Mouse (Mus musculus) lung, embryonic 16.5 days (tissue): ENCODE measurements around the gene Lrp5. TPM values are rescaled to one million over a fixed set of nuclear protein-coding genes. Genes with fewer than 3 reads are reported as not detected.

Experiments used
- ATAC-seq: fragments of 200-750 bp; cut with Nextera tagmentation; 2 replicates; pipeline ENCODE4 v1.8.0; 2017; ENCODE audit warnings: low read depth, mild to moderate bottlenecking, moderate library complexity
- H3K27ac ChIP-seq: fragments of 300-500 bp; sonication (generic); 2 replicates; pipeline ENCODE4 v1.5.1; 2014; ENCODE audit warnings: mild to moderate bottlenecking, control low read depth, low read length
- H3K27me3 ChIP-seq: fragments of 300-500 bp; sonication (generic); 2 replicates; pipeline ENCODE4 v1.6.1; 2014; ENCODE audit warnings: low read depth, low read length, mixed read lengths; ENCODE audit not compliant: control insufficient read depth, insufficient read depth
- H3K36me3 ChIP-seq: fragments of 300-500 bp; sonication (generic); 2 replicates; pipeline ENCODE4 v1.6.1; 2014; ENCODE audit warnings: low read length; ENCODE audit not compliant: control insufficient read depth, insufficient read depth
- H3K4me1 ChIP-seq: fragments of 300-500 bp; sonication (generic); replicated peaks from 2 replicates; pipeline ENCODE4 v1.6.1; 2014; ENCODE audit warnings: low read length, mixed read lengths; ENCODE audit not compliant: control insufficient read depth, insufficient read depth
- H3K4me2 ChIP-seq: fragments of 300-500 bp; sonication (generic); 2 replicates; pipeline ENCODE4 v1.6.1; 2014; ENCODE audit warnings: low read depth, low read length, control low read depth
- H3K4me3 ChIP-seq: fragments of 300-500 bp; sonication (generic); 2 replicates; pipeline ENCODE4 v1.5.1; 2014; ENCODE audit warnings: mild to moderate bottlenecking, low read length, control low read depth
- H3K9ac ChIP-seq: fragments of 300-500 bp; sonication (generic); 2 replicates; pipeline ENCODE4 v1.6.1; 2014; ENCODE audit warnings: low read length, control low read depth
- H3K9me3 ChIP-seq: fragments of 300-500 bp; sonication (generic); 2 replicates; pipeline ENCODE4 v1.6.1; 2016; ENCODE audit warnings: low read length; ENCODE audit not compliant: control insufficient read depth
- WGBS: fragments of 180-500 bp; shearing (Covaris S2); extraction: QIAGEN DNeasy Blood & Tissue Kit; methylation state at CpG from one replicate; pipeline ENCODE4 v1.1.7; 2014; 5-methylcytosine and 5-hydroxymethylcytosine counted together
- polyA plus RNA-seq: library from polyadenylated mRNA; unstranded; fragments of >200 nt; fragmentation: Nextera tagmentation; extraction: Ambion mirVana; gene quantifications from 2 replicates; pipeline ENCODE4 v1.2.1, GENCODE M21; 2015

The Lrp5 gene
- polyA plus RNA-seq, 1 experiment from 2014 or later, result 7.8 TPM

- no peak overlapping the region for H3K27ac ChIP-seq
- H3K9me3 ChIP-seq, result no peaks in the 10 kb centered on the region
- H3K9ac ChIP-seq, result no peak overlapping the region
- no peak for ATAC-seq
- no peak overlapping the region for H3K4me2 ChIP-seq
- WGBS, result 97% methylated on average over 1 of the region's 1 CpGs
- H3K36me3 ChIP-seq, result 0 out of 2 replicates have a peak, but pooled peaks cover 2% of the 10 kb centered on the region
- H3K27me3 ChIP-seq, result no peaks in the 10 kb centered on the region
- peaks cover 4% of the 10 kb centered on the region for H3K4me1 ChIP-seq
- no peak overlapping the region for H3K4me3 ChIP-seq
These were observed 136.3 kb downstream of the Lrp5 start for GRCm38 (mm10) chr19:3550101-3550500.

- Histone ChIP-seq H3K4me2 (no peak overlapping the region), H3K27me3 (no peaks in the 10 kb centered on the region), H3K9me3 (no peaks in the 10 kb centered on the region), H3K9ac (no peak overlapping the region), H3K27ac (no peak overlapping the region), H3K4me1 (peaks cover 4% of the 10 kb centered on the region), H3K4me3 (no peak overlapping the region), H3K36me3 (0 out of 2 replicates have a peak, but pooled peaks cover 2% of the 10 kb centered on the region)
- no peak for ATAC-seq
- 79% methylated on average over 1 of the region's 1 CpGs for WGBS
These were observed 137.1 kb downstream of the Lrp5 start for GRCm38 (mm10) chr19:3549263-3549662.

DNA sequence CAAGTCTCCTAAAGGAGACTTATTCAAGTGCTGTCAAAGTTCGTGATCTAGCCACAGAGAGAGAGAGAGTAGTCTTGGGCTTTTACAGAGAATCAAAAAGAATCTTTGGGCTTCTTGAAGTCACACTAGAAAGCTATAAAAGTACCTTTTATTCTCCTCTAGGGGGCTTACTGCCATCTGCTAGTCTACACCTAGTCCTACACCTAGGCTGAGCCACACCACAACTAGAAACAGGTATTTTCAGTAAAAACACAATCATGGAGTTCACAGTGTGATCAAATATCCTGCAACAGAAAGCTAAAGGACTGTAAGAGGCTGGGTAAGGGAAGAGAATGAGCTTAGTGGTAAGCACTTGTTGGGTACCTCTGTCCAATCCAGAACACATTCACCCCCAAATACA lies 138.1 kb downstream of the Lrp5 start:
- Histone ChIP-seq H3K36me3 (0 out of 2 replicates have a peak, but pooled peaks cover 2% of the 10 kb centered on the region), H3K27ac (no peak overlapping the region), H3K4me2 (no peak overlapping the region), H3K4me1 (peaks cover 4% of the 10 kb centered on the region), H3K27me3 (no peaks in the 10 kb centered on the region), H3K9ac (no peak overlapping the region), H3K9me3 (no peaks in the 10 kb centered on the region), H3K4me3 (no peak overlapping the region)
- WGBS, result 88% methylated on average over 1 of the region's 1 CpGs
- ATAC-seq, result no peak

- H3K27ac ChIP-seq, result no peak overlapping the region
- no peak overlapping the region for H3K4me3 ChIP-seq
- H3K4me1 ChIP-seq, result no peaks in the 10 kb centered on the region
- no peak for ATAC-seq
- 93% methylated on average over 2 of the region's 2 CpGs for WGBS
- H3K9ac ChIP-seq, result no peak overlapping the region
- no peak overlapping the region for H3K4me2 ChIP-seq
- H3K9me3 ChIP-seq, result no peaks in the 10 kb centered on the region
- no peaks in the 10 kb centered on the region for H3K27me3 ChIP-seq
- peaks cover 8% of the 10 kb centered on the region for H3K36me3 ChIP-seq
These were observed 141.4 kb downstream of the Lrp5 start for GRCm38 (mm10) chr19:3544995-3545394.

DNA sequence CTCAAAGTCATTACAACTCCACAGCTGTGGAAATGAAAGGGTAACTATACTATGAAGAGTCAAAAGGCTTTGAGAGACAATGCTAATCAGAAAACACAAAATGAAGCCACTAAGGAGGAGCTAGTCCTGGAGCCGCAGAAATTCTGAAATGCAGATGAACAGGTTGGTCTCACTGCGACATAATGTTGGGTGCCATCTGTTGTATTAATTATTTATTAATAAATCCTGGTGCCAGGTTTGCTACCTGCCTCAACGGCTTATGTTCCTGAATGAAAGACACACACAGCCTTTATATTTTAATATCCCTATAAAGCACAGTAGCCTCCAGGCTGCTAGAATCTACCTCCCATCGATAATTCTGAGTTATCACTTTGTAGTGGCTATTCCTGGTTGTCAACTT lies 143.8 kb downstream of the Lrp5 start:
- no peaks in the 10 kb centered on the region for H3K27me3 ChIP-seq
- ATAC-seq, result no peak
- WGBS, result 98% methylated on average over 4 of the region's 4 CpGs
- H3K9me3 ChIP-seq, result no peaks in the 10 kb centered on the region
- no peak overlapping the region for H3K9ac ChIP-seq
- H3K27ac ChIP-seq, result no peak overlapping the region
- no peak overlapping the region for H3K4me2 ChIP-seq
- no peaks in the 10 kb centered on the region for H3K4me1 ChIP-seq
- H3K4me3 ChIP-seq, result no peak overlapping the region
- H3K36me3 ChIP-seq, result peaks cover 5% of the 10 kb centered on the region

DNA sequence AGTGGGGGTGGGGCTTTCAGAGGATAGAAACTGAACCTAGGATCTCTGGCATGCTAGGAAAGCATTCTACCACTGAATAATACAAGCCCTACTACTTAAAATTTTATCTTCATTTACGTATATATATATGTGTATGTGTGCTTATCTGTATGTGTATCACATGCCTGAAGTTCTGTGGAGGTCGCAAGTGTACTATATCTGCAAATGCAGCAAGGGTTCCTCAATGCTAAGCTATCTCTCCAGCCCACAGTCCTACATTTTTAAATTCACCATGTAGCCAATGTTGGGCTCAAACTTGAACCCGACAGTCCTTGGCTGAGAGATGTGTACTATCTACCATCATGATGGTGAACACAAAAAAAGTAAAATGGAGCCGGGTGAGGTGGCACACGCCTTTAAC lies 145.4 kb downstream of the Lrp5 start:
- WGBS, result 90% methylated on average over 5 of the region's 5 CpGs
- Histone ChIP-seq H3K4me1 (no peaks in the 10 kb centered on the region), H3K4me3 (no peak overlapping the region), H3K4me2 (no peak overlapping the region), H3K27ac (no peak overlapping the region), H3K9ac (no peak overlapping the region), H3K27me3 (no peaks in the 10 kb centered on the region), H3K36me3 (peaks cover 5% of the 10 kb centered on the region), H3K9me3 (no peaks in the 10 kb centered on the region)
- ATAC-seq, result no peak

GRCm38 (mm10) chr19:3540254-3540653 lies 146.1 kb downstream of the Lrp5 start:
- no peak overlapping the region for H3K4me2 ChIP-seq
- no peak overlapping the region for H3K4me3 ChIP-seq
- no peaks in the 10 kb centered on the region for H3K27me3 ChIP-seq
- 88% methylated on average over 2 of the region's 2 CpGs for WGBS
- ATAC-seq, result no peak
- H3K27ac ChIP-seq, result no peak overlapping the region
- H3K36me3 ChIP-seq, result peaks cover 5% of the 10 kb centered on the region
- no peaks in the 10 kb centered on the region for H3K9me3 ChIP-seq
- no peaks in the 10 kb centered on the region for H3K4me1 ChIP-seq
- H3K9ac ChIP-seq, result no peak overlapping the region

DNA sequence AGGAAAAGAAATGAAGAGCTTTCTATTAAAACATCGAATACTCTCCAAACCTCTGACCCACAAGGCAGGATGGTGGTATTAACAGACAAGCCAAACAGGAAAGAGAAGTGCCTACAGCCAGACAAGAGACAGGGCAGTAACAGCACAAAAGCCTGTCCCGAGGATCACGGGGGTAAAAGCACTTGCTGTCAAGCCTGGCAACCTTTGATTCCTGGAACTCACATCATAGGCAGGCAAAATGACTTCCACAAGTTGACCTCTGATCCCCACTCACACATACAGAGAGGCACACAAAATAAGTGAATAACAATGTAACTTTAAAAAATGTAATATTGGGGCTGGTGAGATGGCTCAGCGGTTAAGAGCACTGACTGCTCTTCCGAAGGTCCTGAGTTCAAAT lies 146.9 kb downstream of the Lrp5 start:
- Histone ChIP-seq H3K36me3 (peaks cover 5% of the 10 kb centered on the region), H3K27me3 (no peaks in the 10 kb centered on the region), H3K4me3 (no peak overlapping the region), H3K4me1 (no peaks in the 10 kb centered on the region), H3K9me3 (no peaks in the 10 kb centered on the region), H3K4me2 (no peak overlapping the region), H3K9ac (no peak overlapping the region), H3K27ac (no peak overlapping the region)
- no peak for ATAC-seq
- 89% methylated on average over 5 of the region's 5 CpGs for WGBS

DNA sequence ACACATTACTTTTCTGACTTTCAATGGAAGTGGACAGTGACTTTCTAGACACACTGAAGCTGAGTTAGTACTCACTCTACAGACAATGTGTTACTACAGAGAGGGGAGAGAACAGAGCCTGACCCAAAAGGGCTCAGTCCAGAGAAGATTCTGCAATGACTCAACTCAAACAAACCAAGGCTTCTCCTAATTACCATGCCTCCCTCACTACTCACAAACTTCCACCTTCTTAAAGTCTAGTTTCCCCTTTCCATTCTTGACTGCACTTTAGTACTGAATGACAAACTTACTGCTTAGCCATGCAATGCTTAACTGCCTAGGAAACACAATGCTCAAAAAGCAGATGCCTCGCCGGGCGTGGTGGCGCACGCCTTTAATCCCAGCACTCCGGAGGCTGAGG lies 148.7 kb downstream of the Lrp5 start:
- Histone ChIP-seq H3K4me2 (no peak overlapping the region), H3K9ac (no peak overlapping the region), H3K4me1 (no peaks in the 10 kb centered on the region), H3K36me3 (peaks cover 5% of the 10 kb centered on the region), H3K9me3 (no peaks in the 10 kb centered on the region), H3K27ac (no peak overlapping the region), H3K27me3 (no peaks in the 10 kb centered on the region), H3K4me3 (no peak overlapping the region)
- no peak for ATAC-seq
- WGBS, result 96% methylated on average over 6 of the region's 6 CpGs

- 81% methylated on average over 3 of the region's 3 CpGs for WGBS
- Histone ChIP-seq H3K9ac (no peak overlapping the region), H3K4me3 (no peak overlapping the region), H3K4me2 (no peak overlapping the region), H3K9me3 (no peaks in the 10 kb centered on the region), H3K36me3 (no peaks in the 10 kb centered on the region), H3K27ac (no peak overlapping the region), H3K27me3 (no peaks in the 10 kb centered on the region), H3K4me1 (peaks cover 2% of the 10 kb centered on the region)
- ATAC-seq, result no peak
These were observed 151.4 kb downstream of the Lrp5 start for GRCm38 (mm10) chr19:3534945-3535344.
